Mouse (Mus musculus) limb, embryonic 14.5 days (tissue): ENCODE results near the gene Hyal6. TPM values are rescaled to one million over a fixed set of nuclear protein-coding genes. Genes with fewer than 3 reads are reported as not detected.

ENCODE experiments used
- ATAC-seq: fragments of 200-750 bp; cut with Nextera tagmentation; 2 replicates; pipeline ENCODE4 v1.8.0; 2017; ENCODE audit warnings: low read depth, moderate number of reproducible peaks, moderate TSS enrichment; ENCODE audit not compliant: low FRiP score
- DNase-seq: peaks from one replicate; pipeline ENCODE4 v3.0.0-alpha.2; 2015; ENCODE audit warnings: low spot score
- H3K27ac ChIP-seq: fragments of 300-500 bp; sonication (generic); replicated peaks from 2 replicates; pipeline ENCODE4 v1.5.1; 2014; ENCODE audit warnings: low read depth, mild to moderate bottlenecking, low read length, moderate library complexity, mixed read lengths
- H3K27me3 ChIP-seq: fragments of 300-500 bp; sonication (generic); 2 replicates; pipeline ENCODE4 v1.6.1; 2014; ENCODE audit warnings: low read length, mixed read lengths; ENCODE audit not compliant: control insufficient read depth, insufficient read depth
- H3K36me3 ChIP-seq: fragments of 300-500 bp; sonication (generic); 2 replicates; pipeline ENCODE4 v1.6.1; 2014; ENCODE audit warnings: mild to moderate bottlenecking, low read length, moderate library complexity, mixed read lengths; ENCODE audit not compliant: control insufficient read depth, insufficient read depth
- H3K4me1 ChIP-seq: fragments of 300-500 bp; sonication (generic); 2 replicates; pipeline ENCODE4 v1.6.1; 2014; ENCODE audit warnings: antibody characterized with exemption, low read length, mixed read lengths; ENCODE audit not compliant: control insufficient read depth, insufficient read depth
- H3K4me2 ChIP-seq: fragments of 300-500 bp; sonication (generic); replicated peaks from 2 replicates; pipeline ENCODE4 v1.6.1; 2014; ENCODE audit warnings: low read depth, mild to moderate bottlenecking, low read length, moderate library complexity; ENCODE audit not compliant: severe bottlenecking
- H3K4me3 ChIP-seq: fragments of 300-500 bp; sonication (generic); replicated peaks from 2 replicates; pipeline ENCODE4 v1.5.1; 2014; ENCODE audit warnings: low read length
- H3K9ac ChIP-seq: fragments of 300-500 bp; sonication (generic); 2 replicates; pipeline ENCODE4 v1.6.1; 2014; ENCODE audit warnings: mild to moderate bottlenecking, low read depth, low read length, moderate library complexity; ENCODE audit not compliant: severe bottlenecking
- H3K9me3 ChIP-seq: fragments of 300-500 bp; sonication (generic); 2 replicates; pipeline ENCODE4 v1.6.1; 2016; ENCODE audit warnings: low read length; ENCODE audit not compliant: control insufficient read depth
- POLR2A ChIP-seq: fragments of 200-500 bp; IDR thresholded peaks from 2 replicates; pipeline ENCODE4 v1.8.0; 2012; ENCODE audit warnings: inconsistent platforms, mild to moderate bottlenecking, moderate library complexity, borderline replicate concordance; ENCODE audit not compliant: insufficient read depth, insufficient read length; ENCODE audit errors: extremely low read depth
- WGBS: fragments of 180-500 bp; shearing (Covaris S2); extraction: QIAGEN DNeasy Blood & Tissue Kit; methylation state at CpG from one replicate; pipeline ENCODE4 v1.1.7; 2014; 5-methylcytosine and 5-hydroxymethylcytosine counted together
- polyA plus RNA-seq, 2 experiments: library from polyadenylated mRNA; depleted of rRNA in 1 of 2; stranded (reverse) in 1 of 2; unstranded in 1 of 2; fragments of >200 nt; fragmentation: Nextera tagmentation in 1 of 2; extraction: Ambion mirVana in 1 of 2; gene quantifications; 2 replicates each; pipeline versions ENCODE4 v1.2.1 to v1.2.3; 2012 to 2014

The Hyal6 gene
- polyA plus RNA-seq, 2 experiments: not detected

DNA sequence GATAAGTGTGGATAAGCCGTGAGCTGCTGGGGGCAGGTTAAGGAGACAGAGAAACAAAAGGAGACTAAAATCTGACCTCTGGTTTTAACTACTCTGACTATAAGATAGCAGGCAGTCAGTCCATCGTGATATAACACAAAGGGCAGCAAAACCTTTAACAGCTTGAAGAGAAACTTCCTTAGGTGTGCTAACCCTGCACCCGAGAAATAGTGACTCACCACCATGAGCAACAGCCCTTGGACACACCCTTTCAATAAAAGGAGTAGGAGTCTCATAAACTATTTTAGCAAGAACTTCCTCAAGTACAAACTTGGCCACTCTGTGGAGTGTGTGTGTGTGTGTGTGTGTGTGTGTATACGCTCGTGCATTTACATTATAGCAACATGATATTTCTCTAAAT lies 26.0 kb upstream of the Hyal6 start:
- no peaks in the 10 kb centered on the region for H3K27me3 ChIP-seq
- H3K9ac ChIP-seq: no peak overlapping the region
- no peaks in the 10 kb centered on the region for H3K36me3 ChIP-seq
- no peaks in the 10 kb centered on the region for H3K9me3 ChIP-seq
- TF ChIP-seq POLR2A: no peak
- H3K27ac ChIP-seq: no peak overlapping the region
- ATAC-seq: no peak
- DNase-seq: no peak
- H3K4me1 ChIP-seq: no peaks in the 10 kb centered on the region
- no peak overlapping the region for H3K4me2 ChIP-seq
- no peak overlapping the region for H3K4me3 ChIP-seq
- 80% methylated on average over 5 of the region's 5 CpGs for WGBS

DNA sequence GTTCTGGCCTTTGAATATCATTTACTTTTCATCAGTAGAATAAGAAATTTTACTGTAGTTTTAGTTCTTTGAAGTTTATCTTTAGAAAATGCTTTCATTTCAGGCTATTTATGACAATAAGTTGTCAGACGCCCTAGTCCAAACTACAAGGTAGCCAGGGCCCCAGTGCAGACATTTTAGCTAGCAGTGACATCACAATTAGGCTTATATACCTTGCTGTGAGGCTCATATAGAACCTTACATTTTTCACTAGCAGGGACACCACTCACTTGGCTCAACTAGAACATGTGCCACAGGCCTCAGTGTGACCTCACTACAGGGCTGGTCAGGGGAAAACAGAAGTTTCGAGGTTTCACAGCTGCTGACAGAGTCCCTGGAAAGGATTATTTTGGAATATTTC lies 25.5 kb upstream of the Hyal6 start:
- Histone ChIP-seq H3K27me3 (no peaks in the 10 kb centered on the region), H3K4me2 (no peak overlapping the region), H3K36me3 (no peaks in the 10 kb centered on the region), H3K27ac (no peak overlapping the region), H3K9ac (no peak overlapping the region), H3K4me1 (no peaks in the 10 kb centered on the region), H3K4me3 (no peak overlapping the region), H3K9me3 (no peaks in the 10 kb centered on the region)
- no peak for DNase-seq
- TF ChIP-seq POLR2A: no peak
- no peak for ATAC-seq
- WGBS: 68% methylated on average over 2 of the region's 2 CpGs

DNA sequence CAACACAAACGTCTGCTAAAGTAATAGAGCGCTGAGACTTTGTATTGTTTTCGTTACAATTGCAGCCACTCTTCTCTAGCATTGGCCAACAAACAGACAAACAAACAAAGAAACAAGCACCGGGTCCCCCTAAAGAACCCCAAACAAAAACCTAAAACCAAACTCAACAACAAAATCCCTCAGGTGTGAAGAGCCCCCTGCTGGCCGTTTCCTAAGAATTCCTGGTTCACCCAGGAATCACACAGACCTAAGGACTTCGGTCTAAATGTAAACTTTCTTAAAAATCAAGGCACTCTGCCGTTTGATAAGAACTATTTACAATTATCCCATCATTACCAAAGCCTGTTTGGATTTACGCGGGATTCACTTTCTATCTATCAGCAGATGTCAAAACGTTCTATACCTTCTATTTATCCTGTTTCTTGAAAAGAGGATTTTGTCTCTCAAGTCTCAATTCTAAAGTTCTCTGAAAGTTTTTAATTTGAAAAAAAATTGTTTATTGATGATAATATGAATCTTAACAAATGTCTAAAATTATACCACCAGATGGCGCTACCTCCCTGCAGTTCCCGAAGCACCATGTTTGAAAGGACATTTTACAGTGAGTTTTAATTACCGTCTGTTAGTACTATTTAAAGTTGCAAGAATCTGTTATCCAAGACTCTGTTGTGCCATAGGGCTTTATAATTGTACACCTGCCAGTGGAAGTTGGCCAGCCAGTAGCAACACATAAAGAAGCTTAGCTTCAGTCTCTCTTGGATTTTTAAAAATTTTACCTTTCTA lies 11.5 kb upstream of the Hyal6 start:
- Histone ChIP-seq H3K36me3 (no peaks in the 10 kb centered on the region), H3K9me3 (no peaks in the 10 kb centered on the region), H3K27me3 (no peaks in the 10 kb centered on the region), H3K27ac (no peak overlapping the region), H3K9ac (no peak overlapping the region), H3K4me2 (no peak overlapping the region), H3K4me1 (no peaks in the 10 kb centered on the region), H3K4me3 (no peak overlapping the region)
- WGBS: 32% methylated on average over 13 of the region's 13 CpGs
- peak; percentile 64 for DNase-seq
- ATAC-seq: no peak
- TF ChIP-seq POLR2A: no peak

DNA sequence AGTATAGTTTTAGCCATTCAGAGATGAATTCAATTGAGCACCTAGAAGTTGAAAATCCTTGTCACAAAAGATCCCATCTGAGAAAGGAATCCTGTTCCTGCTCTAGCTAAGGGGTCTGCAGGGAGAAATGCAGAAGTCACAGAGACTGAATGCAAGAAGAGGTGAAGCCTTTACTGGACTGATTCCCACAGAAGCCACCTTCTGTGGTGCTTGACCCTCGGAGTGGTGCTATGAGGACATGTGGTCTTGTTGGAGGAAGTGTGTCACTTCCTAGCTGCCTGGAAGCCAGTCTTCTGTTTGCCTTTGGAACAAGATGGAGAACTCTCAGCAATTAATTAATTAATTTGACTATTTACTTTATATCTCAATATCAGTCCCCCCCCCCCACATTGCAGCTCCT lies 4.9 kb upstream of the Hyal6 start:
- Histone ChIP-seq H3K9ac (no peak overlapping the region), H3K27me3 (no peaks in the 10 kb centered on the region), H3K4me1 (no peaks in the 10 kb centered on the region), H3K9me3 (no peaks in the 10 kb centered on the region), H3K27ac (no peak overlapping the region), H3K36me3 (no peaks in the 10 kb centered on the region), H3K4me2 (no peak overlapping the region), H3K4me3 (no peak overlapping the region)
- no peak for TF ChIP-seq POLR2A
- 83% methylated on average over 1 of the region's 1 CpGs for WGBS
- ATAC-seq (no peak), DNase-seq (no peak)

DNA sequence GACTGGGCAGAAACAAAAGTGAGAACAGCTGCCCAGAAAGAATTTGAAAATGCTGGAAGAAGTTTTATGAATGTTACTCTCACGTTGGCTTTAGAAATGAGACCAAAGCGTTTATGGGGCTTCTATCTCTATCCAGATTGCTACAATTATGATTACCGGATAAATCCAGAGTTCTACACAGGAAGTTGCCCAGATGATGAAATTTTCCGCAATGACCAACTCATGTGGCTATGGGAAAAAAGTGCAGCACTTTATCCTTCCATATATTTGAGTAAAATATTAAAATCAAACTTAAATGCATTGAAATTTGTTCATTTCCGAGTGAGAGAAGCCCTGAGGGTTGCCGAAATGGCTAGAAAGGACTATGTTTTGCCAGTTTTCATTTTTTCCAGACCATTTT lies 1.5 kb downstream of the Hyal6 start:
- Histone ChIP-seq H3K27me3 (no peaks in the 10 kb centered on the region), H3K9ac (no peak overlapping the region), H3K9me3 (no peaks in the 10 kb centered on the region), H3K27ac (no peak overlapping the region), H3K4me1 (no peaks in the 10 kb centered on the region), H3K4me2 (no peak overlapping the region), H3K4me3 (no peak overlapping the region), H3K36me3 (no peaks in the 10 kb centered on the region)
- ATAC-seq (no peak), DNase-seq (no peak)
- 76% methylated on average over 6 of the region's 6 CpGs for WGBS
- TF ChIP-seq POLR2A: no peak
